Mouse (Mus musculus): Measurements from ENCODE around the gene Gcm1. TPM values are rescaled to one million over a fixed set of nuclear protein-coding genes. Genes with fewer than 3 reads are reported as not detected.
A peak's percentile ranks its signal among the peaks of the same experiment; 100 is the strongest.

Gcm1 gene
- polyA plus RNA-seq, 1 experiment from 2014 or later, result 0.21 TPM

- Histone ChIP-seq H3K36me3 (no peaks in the 10 kb centered on the region), H3K9me3 (no peaks in the 10 kb centered on the region), H3K4me3 (no peak overlapping the region), H3K4me1 (replicated peaks) (peaks cover 27% of the 10 kb centered on the region), H3K27ac (peak overlapping the region; percentile 62), H3K27me3 (ENCODE audit: insufficient read depth, poor library complexity, severe bottlenecking) (peaks cover 17% of the 10 kb centered on the region)
- no peak for DNase-seq (ENCODE audit: low spot score)
- WGBS, result 79% methylated on average over 8 of the region's 8 CpGs
Measured at GRCm38 (mm10) chr9:78022187-78022945, 29.4 kb upstream of the Gcm1 start.

GRCm38 (mm10) chr9:78024823-78025222 lies 26.9 kb upstream of the Gcm1 start:
- Histone ChIP-seq H3K27ac (no peak overlapping the region), H3K27me3 (ENCODE audit: insufficient read depth, poor library complexity, severe bottlenecking) (peaks cover 12% of the 10 kb centered on the region), H3K36me3 (no peaks in the 10 kb centered on the region), H3K9me3 (no peaks in the 10 kb centered on the region), H3K4me3 (no peak overlapping the region), H3K4me1 (replicated peaks) (peaks cover 21% of the 10 kb centered on the region)
- WGBS, result 19% methylated on average over 3 of the region's 3 CpGs
- DNase-seq (ENCODE audit: low spot score), result peak; percentile 61

DNA sequence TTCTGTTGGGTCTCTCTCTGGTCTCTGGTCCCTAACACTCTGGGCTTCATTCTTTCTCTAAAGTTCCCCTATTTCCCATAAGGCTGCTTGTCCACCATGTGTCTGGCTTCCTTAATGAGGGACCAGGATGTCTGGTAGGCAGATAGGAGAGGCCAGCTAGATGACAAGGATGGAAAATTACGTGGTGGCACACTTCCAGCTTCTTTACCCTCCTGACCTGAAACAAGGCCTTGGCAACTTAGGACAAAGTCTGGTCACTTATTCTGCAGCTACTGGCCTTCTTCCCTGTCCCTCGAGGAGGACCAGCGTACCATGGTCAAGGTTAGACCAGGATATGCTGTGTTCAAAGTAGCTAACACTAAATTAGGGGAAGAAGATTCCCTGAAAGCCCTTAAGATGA lies 24.6 kb upstream of the Gcm1 start:
- peaks cover 2% of the 10 kb centered on the region for H3K4me1 ChIP-seq (replicated peaks)
- H3K27me3 ChIP-seq (ENCODE audit: insufficient read depth, poor library complexity, severe bottlenecking), result peaks cover 5% of the 10 kb centered on the region
- WGBS, result 82% methylated on average over 3 of the region's 3 CpGs
- no peak overlapping the region for H3K4me3 ChIP-seq
- H3K27ac ChIP-seq, result no peak overlapping the region
- no peaks in the 10 kb centered on the region for H3K36me3 ChIP-seq
- H3K9me3 ChIP-seq, result no peaks in the 10 kb centered on the region
- DNase-seq (ENCODE audit: low spot score), result no peak

- DNase-seq (ENCODE audit: low spot score), result no peak
- Histone ChIP-seq H3K4me1 (replicated peaks) (no peaks in the 10 kb centered on the region), H3K4me3 (no peak overlapping the region), H3K36me3 (no peaks in the 10 kb centered on the region), H3K27ac (no peak overlapping the region), H3K9me3 (no peaks in the 10 kb centered on the region), H3K27me3 (ENCODE audit: insufficient read depth, poor library complexity, severe bottlenecking) (no peaks in the 10 kb centered on the region)
- 90% methylated on average over 10 of the region's 10 CpGs for WGBS
Measured at GRCm38 (mm10) chr9:78030835-78031456, 20.8 kb upstream of the Gcm1 start.

DNA sequence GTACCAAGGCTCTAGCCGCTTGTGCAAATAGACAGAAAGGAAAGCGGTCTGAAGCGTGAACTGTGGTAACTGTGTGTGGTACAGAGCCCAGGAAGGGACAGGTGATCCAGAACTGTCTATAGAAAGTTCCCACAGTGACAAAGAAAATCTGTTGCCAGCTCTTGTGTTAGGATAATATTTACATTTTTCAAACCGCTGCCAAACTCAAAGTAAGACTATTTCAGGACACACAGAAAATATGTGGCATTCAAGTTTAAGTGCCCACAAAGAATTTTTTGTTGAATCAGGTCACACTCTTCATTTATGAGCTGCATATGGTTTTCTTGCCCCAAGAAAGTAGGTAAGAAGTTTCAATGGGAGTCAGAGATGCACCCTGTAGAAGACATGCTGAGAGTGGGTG lies 18.8 kb upstream of the Gcm1 start:
- no peak overlapping the region for H3K4me3 ChIP-seq
- H3K9me3 ChIP-seq, result no peaks in the 10 kb centered on the region
- H3K4me1 ChIP-seq (replicated peaks), result no peaks in the 10 kb centered on the region
- WGBS, result 91% methylated on average over 4 of the region's 4 CpGs
- DNase-seq (ENCODE audit: low spot score), result no peak
- H3K27ac ChIP-seq, result no peak overlapping the region
- no peaks in the 10 kb centered on the region for H3K36me3 ChIP-seq
- no peaks in the 10 kb centered on the region for H3K27me3 ChIP-seq (ENCODE audit: insufficient read depth, poor library complexity, severe bottlenecking)

- no peak for DNase-seq (ENCODE audit: low spot score)
- 80% methylated on average over 5 of the region's 5 CpGs for WGBS
- Histone ChIP-seq H3K27me3 (ENCODE audit: insufficient read depth, poor library complexity, severe bottlenecking) (no peaks in the 10 kb centered on the region), H3K4me3 (no peak overlapping the region), H3K36me3 (no peaks in the 10 kb centered on the region), H3K4me1 (replicated peaks) (no peaks in the 10 kb centered on the region), H3K27ac (no peak overlapping the region), H3K9me3 (no peaks in the 10 kb centered on the region)
Measured at GRCm38 (mm10) chr9:78035296-78035695, 16.4 kb upstream of the Gcm1 start.

- H3K4me3 ChIP-seq, result no peak overlapping the region
- 84% methylated on average over 8 of the region's 8 CpGs for WGBS
- no peaks in the 10 kb centered on the region for H3K9me3 ChIP-seq
- no peaks in the 10 kb centered on the region for H3K4me1 ChIP-seq (replicated peaks)
- no peaks in the 10 kb centered on the region for H3K27me3 ChIP-seq (ENCODE audit: insufficient read depth, poor library complexity, severe bottlenecking)
- H3K36me3 ChIP-seq, result no peaks in the 10 kb centered on the region
- no peak overlapping the region for H3K27ac ChIP-seq
- DNase-seq (ENCODE audit: low spot score), result no peak
Measured at GRCm38 (mm10) chr9:78035831-78036230, 15.9 kb upstream of the Gcm1 start.

DNA sequence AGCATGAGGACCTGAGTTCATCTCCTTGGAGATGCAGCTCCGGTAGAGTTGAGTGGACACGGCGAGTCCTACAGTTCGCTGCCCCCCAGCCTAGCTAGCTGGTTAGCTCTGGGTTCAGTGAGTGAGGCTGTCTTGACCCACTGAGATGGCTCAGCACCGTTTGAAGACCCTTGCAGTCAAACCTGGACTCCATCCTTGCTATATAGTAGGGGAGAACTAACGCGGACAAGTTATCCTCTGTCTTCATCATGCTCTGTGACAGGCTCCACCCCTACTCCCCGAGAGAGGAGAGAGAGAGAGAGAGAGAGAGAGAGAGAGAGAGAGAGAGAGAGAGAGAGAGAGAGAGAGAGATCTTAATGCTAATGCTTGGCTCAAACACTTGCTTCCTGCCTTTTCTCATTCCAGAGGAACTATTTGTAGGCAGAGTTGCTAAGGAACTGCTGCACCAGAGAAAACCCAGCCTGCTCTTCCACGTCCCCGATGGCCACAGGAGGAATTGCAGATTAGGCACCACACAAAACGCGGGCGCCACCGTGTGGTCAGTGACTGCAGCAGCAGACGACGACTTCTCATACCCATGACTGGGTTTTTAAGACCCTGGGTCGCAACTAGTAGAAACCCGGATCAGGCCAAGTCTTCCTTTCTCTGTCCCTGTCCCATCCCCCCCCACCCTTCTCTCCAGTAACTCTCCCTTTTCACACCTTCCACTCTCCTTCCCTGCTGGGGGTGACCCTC lies 12.8 kb upstream of the Gcm1 start:
- no peaks in the 10 kb centered on the region for H3K4me1 ChIP-seq (replicated peaks)
- H3K4me3 ChIP-seq, result no peak overlapping the region
- no peak overlapping the region for H3K27ac ChIP-seq
- WGBS, result 40% methylated on average over 18 of the region's 18 CpGs
- no peaks in the 10 kb centered on the region for H3K27me3 ChIP-seq (ENCODE audit: insufficient read depth, poor library complexity, severe bottlenecking)
- no peaks in the 10 kb centered on the region for H3K36me3 ChIP-seq
- H3K9me3 ChIP-seq, result no peaks in the 10 kb centered on the region
- DNase-seq (ENCODE audit: low spot score), result peak; percentile 83

DNA sequence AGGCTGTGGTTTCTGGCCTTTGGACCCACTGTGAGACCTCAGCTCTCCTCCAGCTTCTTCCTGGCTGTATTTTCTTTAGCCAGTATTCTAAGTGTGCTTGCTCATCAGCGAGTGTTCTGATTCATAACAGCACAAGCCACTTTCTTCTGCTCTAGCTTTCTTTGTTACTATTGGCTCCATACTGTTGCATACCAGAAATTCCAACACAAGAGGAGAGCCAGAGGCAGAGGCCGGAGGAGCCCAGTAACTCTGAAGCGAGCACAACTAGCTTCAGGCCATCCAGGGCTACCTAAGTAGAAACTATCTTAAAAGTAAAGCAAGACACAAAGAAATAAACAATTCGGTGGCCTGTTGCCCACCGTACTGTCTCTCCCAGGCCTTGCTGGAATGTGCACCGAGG lies 6.6 kb upstream of the Gcm1 start:
- no peaks in the 10 kb centered on the region for H3K9me3 ChIP-seq
- H3K4me1 ChIP-seq (replicated peaks), result peaks cover 1% of the 10 kb centered on the region; the same call in 1 of the 2 replicates
- no peak overlapping the region for H3K27ac ChIP-seq
- H3K4me3 ChIP-seq, result no peak overlapping the region
- DNase-seq (ENCODE audit: low spot score), result no peak
- no peaks in the 10 kb centered on the region for H3K36me3 ChIP-seq
- 59% methylated on average over 6 of the region's 6 CpGs for WGBS
- H3K27me3 ChIP-seq (ENCODE audit: insufficient read depth, poor library complexity, severe bottlenecking), result no peaks in the 10 kb centered on the region

GRCm38 (mm10) chr9:78046755-78047154 lies 5.0 kb upstream of the Gcm1 start:
- Histone ChIP-seq H3K36me3 (no peaks in the 10 kb centered on the region), H3K9me3 (no peaks in the 10 kb centered on the region), H3K27me3 (ENCODE audit: insufficient read depth, poor library complexity, severe bottlenecking) (no peaks in the 10 kb centered on the region), H3K27ac (no peak overlapping the region), H3K4me1 (replicated peaks) (peaks cover 3% of the 10 kb centered on the region; the same call in 1 of the 2 replicates), H3K4me3 (no peak overlapping the region)
- no peak for DNase-seq (ENCODE audit: low spot score)
- WGBS, result 51% methylated on average over 20 of the region's 20 CpGs

- Histone ChIP-seq H3K4me1 (replicated peaks) (peaks cover 3% of the 10 kb centered on the region; the same call in 1 of the 2 replicates), H3K36me3 (no peaks in the 10 kb centered on the region), H3K4me3 (no peak overlapping the region), H3K9me3 (no peaks in the 10 kb centered on the region), H3K27ac (no peak overlapping the region), H3K27me3 (ENCODE audit: insufficient read depth, poor library complexity, severe bottlenecking) (no peaks in the 10 kb centered on the region)
- DNase-seq (ENCODE audit: low spot score), result no peak
- WGBS, result 49% methylated on average over 5 of the region's 5 CpGs
Measured at GRCm38 (mm10) chr9:78050452-78050970, 1.2 kb upstream of the Gcm1 start.

DNA sequence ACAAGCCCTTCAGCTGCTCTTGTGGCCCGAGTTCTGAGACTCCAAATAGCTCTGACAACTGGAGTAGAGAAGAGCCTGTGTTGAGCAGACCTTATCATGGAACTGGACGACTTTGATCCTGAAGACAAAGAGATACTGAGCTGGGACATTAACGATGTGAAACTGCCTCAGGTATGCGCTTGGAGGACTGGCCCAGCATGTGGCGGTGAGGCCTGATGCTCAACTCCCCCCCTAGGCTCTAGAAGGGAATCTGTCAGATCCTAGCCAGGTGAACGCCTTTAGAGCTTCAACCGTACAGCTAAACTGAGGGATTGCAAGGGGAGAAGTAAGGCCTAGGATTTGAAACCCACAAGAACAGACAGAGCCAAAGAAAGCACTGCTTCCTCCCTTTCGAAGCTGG lies 2.1 kb downstream of the Gcm1 start:
- WGBS, result 75% methylated on average over 8 of the region's 8 CpGs
- Histone ChIP-seq H3K27me3 (ENCODE audit: insufficient read depth, poor library complexity, severe bottlenecking) (no peaks in the 10 kb centered on the region), H3K9me3 (no peaks in the 10 kb centered on the region), H3K27ac (no peak overlapping the region), H3K36me3 (no peaks in the 10 kb centered on the region), H3K4me3 (no peak overlapping the region), H3K4me1 (replicated peaks) (peaks cover 3% of the 10 kb centered on the region; the same call in 1 of the 2 replicates)
- DNase-seq (ENCODE audit: low spot score), result no peak

GRCm38 (mm10) chr9:78054298-78054697 lies 2.6 kb downstream of the Gcm1 start:
- no peak for DNase-seq (ENCODE audit: low spot score)
- Histone ChIP-seq H3K27ac (no peak overlapping the region), H3K27me3 (ENCODE audit: insufficient read depth, poor library complexity, severe bottlenecking) (no peaks in the 10 kb centered on the region), H3K4me1 (replicated peaks) (peaks cover 3% of the 10 kb centered on the region; the same call in 1 of the 2 replicates), H3K36me3 (no peaks in the 10 kb centered on the region), H3K9me3 (no peaks in the 10 kb centered on the region), H3K4me3 (no peak overlapping the region)
- 83% methylated on average over 3 of the region's 3 CpGs for WGBS
